Mouse (Mus musculus): ENCODE results near the gene Tmem81.
A peak's percentile ranks its signal among the peaks of the same experiment; 100 is the strongest.
"Not testable (repeated sequence)": the region's sequence is repeated elsewhere in the genome, so short reads cannot be mapped to it uniquely, and the experiment has no call there.

Gene Tmem81

GRCm38 (mm10) chr1:132506058-132506457 is at the start of gene Tmem81:
Gene Tmem81 (plus strand): TSS chr1:132506230.
- DNase-seq (ENCODE audit: inconsistent ontology term) = peak; percentile 35

GRCm38 (mm10) chr1:132464651-132465050 is 41.4 kb upstream of the Tmem81 start:
- DNase-seq (ENCODE audit: inconsistent ontology term) = no peak

- DNase-seq (ENCODE audit: inconsistent ontology term) = peak; percentile 66
Measured at GRCm38 (mm10) chr1:132468926-132469325, 37.1 kb upstream of the Tmem81 start.

GRCm38 (mm10) chr1:132469519-132469918 is 36.5 kb upstream of the Tmem81 start:
- no peak for DNase-seq (ENCODE audit: inconsistent ontology term)

- not testable (repeated sequence) for DNase-seq (ENCODE audit: inconsistent ontology term)
Measured at GRCm38 (mm10) chr1:132470031-132470430, 36.0 kb upstream of the Tmem81 start.

GRCm38 (mm10) chr1:132471032-132471431 is 35.0 kb upstream of the Tmem81 start:
- peak; percentile 67 for DNase-seq (ENCODE audit: inconsistent ontology term)

GRCm38 (mm10) chr1:132471499-132471898 is 34.5 kb upstream of the Tmem81 start:
- DNase-seq (ENCODE audit: inconsistent ontology term) = no peak

GRCm38 (mm10) chr1:132472537-132472936 is 33.5 kb upstream of the Tmem81 start:
- peak; percentile 14 for DNase-seq (ENCODE audit: inconsistent ontology term)

GRCm38 (mm10) chr1:132474496-132474895 is 31.5 kb upstream of the Tmem81 start:
- no peak for DNase-seq (ENCODE audit: inconsistent ontology term)

- no peak for DNase-seq (ENCODE audit: inconsistent ontology term)
Measured at GRCm38 (mm10) chr1:132476575-132476927, 29.5 kb upstream of the Tmem81 start.

- peak; percentile 97 for DNase-seq (ENCODE audit: inconsistent ontology term)
Measured at GRCm38 (mm10) chr1:132476928-132477691, 28.9 kb upstream of the Tmem81 start, which contains the start of gene Rbbp5. Gene Rbbp5 (plus strand): TSS chr1:132477365.

GRCm38 (mm10) chr1:132479438-132479837 is 26.6 kb upstream of the Tmem81 start:
- DNase-seq (ENCODE audit: inconsistent ontology term) = no peak

GRCm38 (mm10) chr1:132481619-132482018 is 24.4 kb upstream of the Tmem81 start:
- no peak for DNase-seq (ENCODE audit: inconsistent ontology term)

- DNase-seq (ENCODE audit: inconsistent ontology term) = no peak
Measured at GRCm38 (mm10) chr1:132483234-132483633, 22.8 kb upstream of the Tmem81 start.

- DNase-seq (ENCODE audit: inconsistent ontology term) = no peak
Measured at GRCm38 (mm10) chr1:132483759-132484158, 22.3 kb upstream of the Tmem81 start.

GRCm38 (mm10) chr1:132500535-132500934 is 5.5 kb upstream of the Tmem81 start:
- DNase-seq (ENCODE audit: inconsistent ontology term) = peak; percentile 62

GRCm38 (mm10) chr1:132505155-132505554 is 875 bp upstream of the Tmem81 start:
- DNase-seq (ENCODE audit: inconsistent ontology term) = peak; percentile 24

- no peak for DNase-seq (ENCODE audit: inconsistent ontology term)
Measured at GRCm38 (mm10) chr1:132506656-132507055, 626 bp downstream of the Tmem81 start.

- DNase-seq (ENCODE audit: inconsistent ontology term) = no peak
Measured at GRCm38 (mm10) chr1:132509771-132510170, 3.7 kb downstream of the Tmem81 start.

GRCm38 (mm10) chr1:132511521-132511920 is 5.5 kb downstream of the Tmem81 start:
- DNase-seq (ENCODE audit: inconsistent ontology term) = no peak

- no peak for DNase-seq (ENCODE audit: inconsistent ontology term)
Measured at GRCm38 (mm10) chr1:132512106-132512505, 6.1 kb downstream of the Tmem81 start.

GRCm38 (mm10) chr1:132515339-132515738 is 9.3 kb downstream of the Tmem81 start:
- no peak for DNase-seq (ENCODE audit: inconsistent ontology term)

- no peak for DNase-seq (ENCODE audit: inconsistent ontology term)
Measured at GRCm38 (mm10) chr1:132516776-132517175, 10.7 kb downstream of the Tmem81 start.

- no peak for DNase-seq (ENCODE audit: inconsistent ontology term)
Measured at GRCm38 (mm10) chr1:132518621-132519020, 12.6 kb downstream of the Tmem81 start.

Measured in Muller cell, postnatal 12 days (primary cell).